Mouse (Mus musculus) small intestine, adult 2 months (tissue): Measurements from ENCODE around the gene Olfr1045. TPM values are rescaled to one million over a fixed set of nuclear protein-coding genes. Genes with fewer than 3 reads are reported as not detected.
"Not testable (repeated sequence)": the region's sequence is repeated elsewhere in the genome, so short reads cannot be mapped to it uniquely, and the experiment has no call there.

ENCODE experiments used
- H3K27ac ChIP-seq: fragments of 200-500 bp; 2 replicates; pipeline ENCODE4 v1.5.1; 2012; ENCODE audit warnings: low read depth, low read length, control low read depth, inconsistent platforms; ENCODE audit not compliant: insufficient read depth
- H3K27me3 ChIP-seq: fragments of 200-500 bp; 2 replicates; pipeline ENCODE4 v1.6.1; 2012; ENCODE audit warnings: mild to moderate bottlenecking, moderate library complexity, low read length, inconsistent platforms; ENCODE audit not compliant: control insufficient read depth, insufficient read depth
- H3K36me3 ChIP-seq: fragments of 200-500 bp; 2 replicates; pipeline ENCODE4 v1.6.1; 2012; ENCODE audit warnings: mild to moderate bottlenecking, low read length, control low read depth, inconsistent platforms; ENCODE audit not compliant: control insufficient read depth, insufficient read depth
- H3K4me1 ChIP-seq: fragments of 200-500 bp; 2 replicates; pipeline ENCODE4 v1.6.1; 2012; ENCODE audit warnings: low read length, inconsistent platforms, mixed read lengths; ENCODE audit not compliant: control insufficient read depth, insufficient read depth, insufficient read length
- H3K4me3 ChIP-seq: fragments of 200-500 bp; 2 replicates; pipeline ENCODE4 v1.5.1; 2012; ENCODE audit warnings: low read depth, mild to moderate bottlenecking, control low read depth, inconsistent platforms, low read length, moderate library complexity
- CTCF ChIP-seq: fragments of 200-500 bp; IDR thresholded peaks from 2 replicates; pipeline ENCODE4 v1.5.1; 2012; ENCODE audit warnings: low read depth, mild to moderate bottlenecking, control low read depth, inconsistent platforms, low read length, moderate library complexity, mixed read lengths; ENCODE audit not compliant: insufficient replicate concordance, insufficient read length; ENCODE audit errors: extremely low read depth
- POLR2A ChIP-seq: fragments of 200-500 bp; IDR thresholded peaks from 2 replicates; pipeline ENCODE4 v1.6.1; 2012; ENCODE audit warnings: low read depth, mild to moderate bottlenecking, control low read depth, inconsistent platforms, low read length, moderate library complexity
- WGBS: fragments of 180-500 bp; shearing (Covaris S2); methylation state at CpG from one replicate; pipeline ENCODE4 v1.1.7; 2018; 5-methylcytosine and 5-hydroxymethylcytosine counted together
- polyA plus RNA-seq: library from polyadenylated mRNA; depleted of rRNA; stranded (reverse); fragments of >200 nt; gene quantifications from 2 replicates; pipeline ENCODE4 v1.2.3, GENCODE M21; 2012; rRNA removed

Olfr1045 gene
- polyA plus RNA-seq, 1 experiment: not detected

DNA sequence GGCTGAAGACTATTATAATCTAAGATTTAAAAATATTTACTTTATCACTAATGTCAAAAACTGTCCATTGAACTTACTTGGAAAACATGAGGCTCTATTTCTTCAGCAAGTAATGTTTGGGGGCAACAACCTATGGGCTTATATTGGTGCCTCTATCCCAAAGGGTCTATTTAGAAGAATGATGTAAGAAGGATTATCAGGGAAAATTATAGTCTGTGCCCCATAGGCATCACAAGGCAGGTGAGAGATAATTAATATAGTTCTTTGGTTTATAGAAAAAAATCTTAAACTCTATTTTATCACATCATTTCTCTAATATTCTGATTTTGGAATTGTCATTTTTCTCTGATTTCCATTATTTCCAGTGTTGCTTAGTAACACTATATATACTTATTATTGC lies 25.1 kb downstream of the Olfr1045 start, which contains the start of gene Olfr1044:
Gene Olfr1044, minus strand, starts transcription at position 101 of the 400 bp plus-strand sequence.
- Histone ChIP-seq H3K36me3 (no peaks in the 10 kb centered on the region), H3K4me3 (no peak within 1 kb of the TSS), H3K27ac (no peak within 1 kb of the TSS), H3K4me1 (no peaks in the 10 kb centered on the region), H3K27me3 (no peaks in the 10 kb centered on the region)
- no peak for TF ChIP-seq CTCF
- TF ChIP-seq POLR2A: no peak

DNA sequence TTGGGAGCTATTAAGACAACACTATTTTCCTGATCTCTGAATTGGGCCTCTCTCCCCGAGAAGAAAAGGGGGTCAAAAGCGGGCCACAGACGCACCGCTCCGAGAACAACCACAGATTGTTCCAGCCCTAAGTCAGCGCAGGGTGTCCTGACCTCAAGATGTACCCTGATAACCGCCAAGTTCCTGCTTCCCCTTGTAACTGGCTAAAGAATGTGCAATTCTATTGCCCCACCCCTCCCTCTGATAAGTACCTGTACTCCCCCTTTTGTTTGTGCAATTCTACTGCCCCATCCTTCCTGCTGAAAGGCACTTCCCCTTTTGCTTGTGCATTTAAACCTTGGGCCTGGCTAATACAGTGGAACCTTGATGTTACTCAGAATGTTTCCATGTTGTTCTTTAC lies 27.4 kb downstream of the Olfr1045 start:
- H3K4me3 ChIP-seq, H3K36me3 ChIP-seq, H3K27ac ChIP-seq, H3K27me3 ChIP-seq, H3K4me1 ChIP-seq: not testable (repeated sequence)
- 73% methylated on average over 7 of the region's 7 CpGs for WGBS

DNA sequence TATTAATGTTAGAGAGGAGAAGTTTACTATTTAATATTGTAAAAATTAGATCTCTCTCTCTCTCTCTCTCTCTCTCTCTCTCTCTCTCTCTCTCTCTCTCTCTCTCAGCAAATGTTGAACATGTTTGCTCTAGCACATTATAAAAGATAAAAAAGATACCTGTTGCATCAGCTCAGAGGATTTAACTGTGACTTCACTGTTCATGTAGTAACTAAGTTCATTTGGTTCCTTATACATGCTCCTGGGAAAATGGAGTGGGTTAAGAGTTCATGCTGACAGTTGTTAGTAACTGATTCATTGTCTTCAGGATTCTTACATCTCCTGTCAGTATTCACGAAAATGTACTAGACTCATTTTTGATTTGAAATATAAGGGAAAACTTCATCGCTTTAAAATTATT lies 35.4 kb downstream of the Olfr1045 start, which contains the start of gene Olfr1043:
Gene Olfr1043, minus strand, starts transcription at position 101 of the 400 bp plus-strand sequence.
- H3K4me3 ChIP-seq: no peak within 1 kb of the TSS
- H3K27ac ChIP-seq: no peak within 1 kb of the TSS
- WGBS: 86% methylated on average over 2 of the region's 2 CpGs
- H3K36me3 ChIP-seq: no peaks in the 10 kb centered on the region
- TF ChIP-seq CTCF: no peak
- no peak for TF ChIP-seq POLR2A
- H3K4me1 ChIP-seq: no peaks in the 10 kb centered on the region
- no peaks in the 10 kb centered on the region for H3K27me3 ChIP-seq

DNA sequence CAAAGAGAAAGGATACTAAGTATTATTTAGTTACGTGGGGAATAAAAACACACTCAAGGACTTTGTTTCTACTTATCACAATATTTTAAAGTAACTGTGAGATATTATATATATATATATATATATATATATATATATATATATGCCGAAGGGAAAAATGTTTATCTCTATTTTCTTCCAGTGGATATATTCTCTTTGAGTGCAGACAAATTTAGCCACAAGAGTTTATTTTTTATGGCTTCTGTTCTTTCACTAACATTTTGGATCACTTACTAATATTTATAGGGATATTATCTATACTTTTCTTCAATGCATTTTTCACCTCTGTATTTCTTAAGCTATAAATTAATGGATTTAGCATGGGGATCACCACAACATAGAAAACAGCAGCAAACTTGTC lies 41.1 kb downstream of the Olfr1045 start, which contains the start of gene Olfr1042:
Gene Olfr1042, minus strand, starts transcription at position 101 of the 400 bp plus-strand sequence.
- Histone ChIP-seq H3K27me3 (no peaks in the 10 kb centered on the region), H3K27ac (no peak within 1 kb of the TSS), H3K36me3 (no peaks in the 10 kb centered on the region), H3K4me3 (no peak within 1 kb of the TSS), H3K4me1 (no peaks in the 10 kb centered on the region)
- WGBS: 84% methylated on average over 2 of the region's 2 CpGs
- TF ChIP-seq POLR2A (no peak), CTCF (no peak)

DNA sequence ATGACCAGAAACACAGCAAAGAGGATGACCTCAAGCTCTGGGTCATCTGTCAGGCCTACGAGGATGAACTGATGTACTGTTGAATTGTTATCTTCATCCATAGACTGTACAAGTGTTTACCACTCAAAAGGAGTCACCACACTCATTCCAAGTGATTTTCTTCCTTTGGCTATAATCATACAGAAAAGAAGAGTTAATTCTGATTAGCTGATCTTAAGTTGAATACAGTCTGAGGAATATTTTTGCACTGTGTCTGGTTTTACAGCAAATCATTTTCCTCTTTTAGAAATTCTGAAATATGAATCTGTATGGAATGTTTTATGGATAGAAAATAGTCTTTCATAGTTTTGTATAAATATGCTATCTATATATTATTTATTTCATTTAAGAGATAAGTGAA lies 56.2 kb downstream of the Olfr1045 start, which contains the start of gene Olfr1040:
Gene Olfr1040, minus strand, starts transcription at position 101 of the 400 bp plus-strand sequence.
- H3K27ac ChIP-seq: no peak within 1 kb of the TSS
- no peaks in the 10 kb centered on the region for H3K36me3 ChIP-seq
- TF ChIP-seq CTCF (no peak), POLR2A (no peak)
- 79% methylated on average over 1 of the region's 1 CpGs for WGBS
- H3K27me3 ChIP-seq: no peaks in the 10 kb centered on the region
- no peak within 1 kb of the TSS for H3K4me3 ChIP-seq
- no peaks in the 10 kb centered on the region for H3K4me1 ChIP-seq

Other genes with a start within 250 kb of the Olfr1045 start
- gene Olfr1029, start 229.1 kb downstream of the Olfr1045 start, polyA plus RNA-seq: not detected in 2 replicates
- gene Olfr1030, start 223.7 kb downstream of the Olfr1045 start, polyA plus RNA-seq: not detected in 2 replicates
- gene Olfr1031, start 212.7 kb downstream of the Olfr1045 start, polyA plus RNA-seq: not detected in 2 replicates
- not detected in 2 replicates for gene Olfr1032, start 197.5 kb downstream of the Olfr1045 start, polyA plus RNA-seq
- gene Olfr1033, start 182.4 kb downstream of the Olfr1045 start, polyA plus RNA-seq: 0.06 TPM in 1 of 2 replicates, not detected in the other
- 0.03 TPM in 1 of 2 replicates, not detected in the other for gene Olfr1034, start 157.1 kb downstream of the Olfr1045 start, polyA plus RNA-seq
- not detected in 2 replicates for gene Olfr1036, start 129.0 kb downstream of the Olfr1045 start, polyA plus RNA-seq
- not detected in 2 replicates for gene Olfr1037, start 115.6 kb downstream of the Olfr1045 start, polyA plus RNA-seq
- not detected in 2 replicates for gene Olfr1039, start 67.1 kb downstream of the Olfr1045 start, polyA plus RNA-seq
- not detected in 2 replicates for gene Olfr1040, start 56.3 kb downstream of the Olfr1045 start, polyA plus RNA-seq
- not detected in 2 replicates for gene Olfr1042, start 41.2 kb downstream of the Olfr1045 start, polyA plus RNA-seq
- not detected in 2 replicates for gene Olfr1043, start 35.5 kb downstream of the Olfr1045 start, polyA plus RNA-seq
- not detected in 2 replicates for gene Olfr1044, start 25.2 kb downstream of the Olfr1045 start, polyA plus RNA-seq
- not detected in 2 replicates for gene Olfr52, start 17.3 kb downstream of the Olfr1045 start, polyA plus RNA-seq
- gene Olfr1046, start 16.3 kb upstream of the Olfr1045 start, polyA plus RNA-seq: not detected in 2 replicates
- not detected in 2 replicates for gene Olfr1047, start 28.4 kb upstream of the Olfr1045 start, polyA plus RNA-seq
- not detected in 2 replicates for gene Olfr1048, start 37.3 kb upstream of the Olfr1045 start, polyA plus RNA-seq
- not detected in 2 replicates for gene Olfr1049, start 55.3 kb upstream of the Olfr1045 start, polyA plus RNA-seq
- gene Olfr1051, start 76.1 kb upstream of the Olfr1045 start, polyA plus RNA-seq: not detected in 2 replicates
- gene Olfr1052, start 89.4 kb upstream of the Olfr1045 start, polyA plus RNA-seq: not detected in 2 replicates
- not detected in 2 replicates for gene Olfr1053, start 112.3 kb upstream of the Olfr1045 start, polyA plus RNA-seq
- gene Olfr1054, start 132.4 kb upstream of the Olfr1045 start, polyA plus RNA-seq: not detected in 2 replicates
- not detected in 2 replicates for gene Olfr1055, start 147.3 kb upstream of the Olfr1045 start, polyA plus RNA-seq
- gene Olfr1056, start 159.5 kb upstream of the Olfr1045 start, polyA plus RNA-seq: not detected in 2 replicates
- not detected in 2 replicates for gene Olfr1057, start 175.4 kb upstream of the Olfr1045 start, polyA plus RNA-seq
- gene Olfr1058, start 185.6 kb upstream of the Olfr1045 start, polyA plus RNA-seq: not detected in 2 replicates
- not detected in 2 replicates for gene Olfr1061, start 211.0 kb upstream of the Olfr1045 start, polyA plus RNA-seq
- gene Olfr1062, start 223.7 kb upstream of the Olfr1045 start, polyA plus RNA-seq: not detected in 2 replicates
- gene Olfr1065, start 247.6 kb upstream of the Olfr1045 start, polyA plus RNA-seq: not detected in 2 replicates